Mouse (Mus musculus) layer of hippocampus, adult 11-12 months (tissue): Measurements from ENCODE around the gene Apold1.

Source experiments
- DNase-seq: peaks from one replicate; pipeline ENCODE4 v3.0.0; 2022; ENCODE audit warnings: low spot score

Gene Apold1

DNA sequence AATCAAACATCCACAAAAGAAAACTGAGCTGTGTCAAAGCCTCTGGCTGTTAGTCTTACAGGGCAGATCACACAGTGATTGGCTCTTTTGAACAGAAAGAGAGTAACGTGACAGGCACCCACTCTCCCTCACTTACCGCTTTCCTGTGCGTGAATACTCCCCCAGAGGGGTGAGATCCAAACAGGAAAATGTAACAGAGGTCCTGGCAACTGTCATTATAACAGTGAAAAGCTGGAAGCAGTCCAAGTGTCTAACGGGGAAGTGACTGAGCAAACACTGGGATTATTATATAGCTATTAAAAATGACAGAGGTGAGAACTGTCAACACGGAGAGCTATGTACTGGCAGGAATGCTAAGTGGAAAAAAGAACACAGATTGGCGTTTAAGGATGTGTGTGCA lies 4.9 kb upstream of the Apold1 start:
- no peak for DNase-seq

DNA sequence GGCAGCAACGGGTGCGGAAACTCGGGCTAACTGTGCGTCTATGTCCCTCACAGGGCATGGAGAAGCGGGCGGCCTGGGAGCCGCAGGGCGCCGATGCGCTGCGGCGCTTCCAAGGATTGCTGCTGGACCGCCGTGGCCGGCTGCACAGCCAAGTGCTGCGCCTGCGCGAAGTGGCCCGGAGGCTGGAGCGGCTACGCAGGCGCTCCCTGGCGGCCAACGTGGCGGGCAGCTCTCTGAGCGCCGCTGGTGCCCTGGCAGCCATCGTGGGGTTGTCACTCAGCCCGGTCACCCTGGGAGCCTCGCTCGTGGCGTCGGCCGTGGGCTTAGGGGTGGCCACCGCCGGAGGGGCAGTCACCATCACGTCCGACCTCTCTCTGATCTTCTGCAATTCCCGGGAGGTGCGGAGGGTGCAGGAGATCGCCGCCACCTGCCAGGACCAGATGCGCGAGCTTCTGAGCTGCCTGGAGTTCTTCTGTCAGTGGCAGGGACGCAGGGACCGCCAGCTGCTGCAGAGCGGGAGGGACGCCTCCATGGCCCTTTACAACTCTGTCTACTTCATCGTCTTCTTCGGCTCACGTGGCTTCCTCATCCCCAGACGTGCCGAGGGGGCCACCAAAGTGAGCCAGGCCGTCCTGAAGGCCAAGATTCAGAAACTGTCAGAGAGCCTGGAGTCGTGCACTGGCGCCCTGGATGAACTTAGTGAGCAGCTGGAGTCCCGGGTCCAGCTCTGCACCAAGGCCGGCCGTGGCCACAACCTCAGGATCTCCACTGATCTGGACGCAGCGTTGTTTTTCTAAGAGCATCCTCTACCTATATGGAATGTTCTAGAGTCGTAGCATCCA lies 2.2 kb downstream of the Apold1 start:
- DNase-seq: peak; percentile 89

DNA sequence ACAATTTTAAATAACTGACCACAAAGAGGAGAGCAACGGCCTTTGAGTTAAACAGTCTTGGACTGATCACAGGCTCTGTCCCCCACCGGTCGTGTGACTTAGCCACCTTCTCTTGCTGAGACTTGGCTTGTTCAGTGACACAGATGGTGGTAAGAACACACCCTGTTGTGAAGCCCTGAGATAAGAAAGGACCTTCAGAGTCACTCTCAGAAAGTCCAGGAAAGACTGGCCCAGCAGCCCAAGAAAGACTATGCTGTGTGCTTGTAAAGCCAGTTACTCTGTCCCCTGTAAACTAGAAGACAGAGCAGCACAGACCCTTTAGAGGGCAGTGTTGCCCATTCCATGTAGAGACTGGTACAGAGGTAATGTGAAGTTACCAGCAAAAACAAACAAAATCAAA lies 3.2 kb downstream of the Apold1 start:
- DNase-seq: no peak

DNA sequence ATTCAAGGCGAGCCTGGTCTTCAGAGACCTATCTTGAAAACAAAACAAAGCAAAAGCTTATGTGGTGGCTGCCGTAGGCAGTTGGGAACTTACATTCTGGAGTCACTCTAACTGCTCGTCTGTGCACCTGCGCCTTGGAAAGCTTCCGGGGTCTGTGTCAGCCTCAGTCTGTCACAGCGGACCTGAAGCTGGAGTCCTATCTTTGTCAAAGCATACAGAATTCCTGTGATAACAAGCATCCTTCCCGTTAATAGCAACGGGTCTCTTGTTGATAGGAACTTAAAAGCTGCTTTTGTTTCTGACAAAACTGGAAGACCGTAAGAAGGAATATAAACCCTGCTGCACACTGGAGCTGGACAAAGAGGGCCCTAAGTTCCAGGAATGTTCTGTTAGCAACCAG lies 6.9 kb downstream of the Apold1 start:
- no peak for DNase-seq

DNA sequence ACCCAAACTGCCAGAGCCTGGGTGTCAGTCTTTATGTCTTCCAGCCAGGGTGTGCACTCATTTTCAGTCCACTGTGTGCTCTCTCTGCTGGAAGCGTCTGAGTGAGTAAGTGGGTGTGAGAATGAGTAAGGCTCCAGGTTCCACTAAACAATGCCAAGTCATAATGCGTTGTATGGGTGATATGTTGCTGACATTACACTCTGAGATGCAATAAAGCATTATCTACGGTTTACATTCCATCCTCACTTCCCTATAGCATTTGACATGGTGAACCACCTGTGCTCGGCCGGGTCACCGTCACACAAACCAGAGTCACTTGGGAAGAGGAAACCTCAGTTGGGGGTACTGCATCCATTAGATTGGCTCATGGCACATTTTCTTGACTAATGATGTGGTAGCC lies 9.2 kb downstream of the Apold1 start:
- DNase-seq: no peak

DNA sequence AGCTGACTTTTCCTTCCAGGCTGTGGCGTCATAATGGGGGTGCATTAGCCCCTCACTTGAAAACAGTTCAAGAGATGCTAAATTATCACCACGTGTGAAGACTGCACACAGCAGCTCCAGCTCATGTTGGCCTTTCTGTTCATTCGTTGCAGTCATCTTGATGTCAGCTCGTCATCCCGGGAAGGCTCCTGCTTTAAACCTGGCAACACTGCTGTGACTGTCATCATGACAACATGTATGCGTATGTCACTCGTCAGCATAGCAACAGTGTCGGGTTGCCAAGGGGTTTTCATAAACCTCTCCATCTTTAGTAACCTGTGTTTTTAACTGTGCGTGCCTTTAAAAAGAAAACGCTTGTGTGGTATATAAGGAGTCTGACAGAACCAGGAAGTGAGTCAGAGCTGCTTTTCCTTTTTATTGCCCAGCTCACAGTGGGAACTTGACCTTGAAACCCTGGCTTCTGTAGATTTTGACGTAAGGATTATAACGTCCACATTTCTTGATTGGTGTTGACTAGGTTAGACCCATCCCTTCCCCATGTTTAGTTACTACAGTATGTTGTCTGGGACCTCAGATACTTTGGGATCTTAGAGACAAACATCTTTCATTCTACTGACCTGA lies 12.6 kb downstream of the Apold1 start:
- peak; percentile 52 for DNase-seq

DNA sequence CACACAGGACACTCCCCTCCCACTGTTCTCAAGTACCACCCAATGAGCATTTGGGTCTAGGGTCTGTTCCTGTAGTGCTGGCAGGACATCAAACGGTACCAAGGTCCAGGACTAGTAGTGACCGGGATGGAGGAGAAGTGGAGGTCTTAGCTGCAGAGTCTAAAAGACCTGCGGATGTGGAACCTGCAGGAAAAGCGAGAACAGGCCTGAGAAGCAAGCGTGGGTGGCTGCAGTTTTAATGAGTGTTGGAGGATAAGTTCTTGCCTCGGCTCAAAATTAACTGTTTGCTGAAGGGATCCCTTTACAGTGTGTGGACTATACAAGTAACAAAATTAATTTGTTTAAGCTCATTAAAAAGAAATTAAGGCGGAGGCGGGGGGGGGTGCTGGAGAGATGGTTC lies 13.5 kb downstream of the Apold1 start:
- no peak for DNase-seq

DNA sequence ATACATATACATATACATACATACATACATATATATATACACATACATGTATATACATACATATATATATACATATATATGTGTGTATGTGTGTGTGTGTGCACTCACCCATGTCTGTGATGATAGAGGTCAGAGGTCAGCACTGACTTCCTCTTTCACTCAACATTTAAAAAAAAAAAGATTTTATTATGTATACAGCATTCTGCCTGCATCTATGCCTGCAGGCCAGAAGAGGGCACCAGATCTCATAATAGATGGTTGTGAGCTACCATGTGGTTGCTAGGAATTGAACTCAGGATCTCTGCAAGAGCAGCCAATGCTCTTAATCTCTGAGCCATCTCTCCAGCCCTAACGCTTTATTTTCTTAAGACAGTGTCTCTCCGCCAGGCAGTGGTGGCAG lies 15.4 kb downstream of the Apold1 start:
- DNase-seq: no peak

DNA sequence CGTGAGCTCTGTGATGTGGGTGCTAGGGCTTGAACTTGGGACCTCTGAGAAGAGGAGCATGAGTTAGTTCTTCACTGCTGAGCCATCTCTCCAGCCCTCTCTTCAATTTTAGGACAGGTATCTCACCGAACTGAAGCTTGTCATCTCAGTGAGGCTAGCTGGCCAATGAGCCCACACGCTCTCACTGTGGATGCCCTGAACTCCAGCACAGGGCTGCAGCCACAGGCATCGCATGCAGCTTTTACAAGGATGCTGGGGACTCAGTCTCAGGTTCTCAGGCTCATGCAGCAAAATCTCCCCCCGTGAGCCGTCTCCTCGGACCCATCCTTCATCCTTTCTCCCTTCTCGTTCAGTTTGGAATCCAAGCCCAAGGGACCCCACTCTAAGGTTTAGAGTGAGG lies 16.6 kb downstream of the Apold1 start:
- no peak for DNase-seq

DNA sequence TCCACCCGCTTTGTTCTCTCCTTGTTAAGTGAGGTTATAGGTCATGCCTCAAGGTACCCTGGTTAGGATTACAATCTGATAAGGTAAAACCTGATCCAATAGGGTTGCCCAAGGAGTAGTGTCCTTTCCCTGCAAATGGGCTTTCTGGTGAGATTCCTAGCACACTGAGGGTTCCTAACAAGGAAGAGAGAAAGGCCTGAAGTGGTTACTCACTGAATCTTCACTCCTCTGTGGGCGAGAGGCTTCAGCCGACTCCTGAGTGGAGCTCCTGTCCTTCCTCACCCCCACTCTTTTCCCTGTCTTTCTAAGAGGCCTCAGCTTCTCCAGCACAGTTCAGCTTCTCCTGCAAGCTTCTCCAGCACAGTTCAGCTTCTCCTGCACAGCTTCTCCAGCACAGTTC lies 17.3 kb downstream of the Apold1 start:
- DNase-seq: no peak

DNA sequence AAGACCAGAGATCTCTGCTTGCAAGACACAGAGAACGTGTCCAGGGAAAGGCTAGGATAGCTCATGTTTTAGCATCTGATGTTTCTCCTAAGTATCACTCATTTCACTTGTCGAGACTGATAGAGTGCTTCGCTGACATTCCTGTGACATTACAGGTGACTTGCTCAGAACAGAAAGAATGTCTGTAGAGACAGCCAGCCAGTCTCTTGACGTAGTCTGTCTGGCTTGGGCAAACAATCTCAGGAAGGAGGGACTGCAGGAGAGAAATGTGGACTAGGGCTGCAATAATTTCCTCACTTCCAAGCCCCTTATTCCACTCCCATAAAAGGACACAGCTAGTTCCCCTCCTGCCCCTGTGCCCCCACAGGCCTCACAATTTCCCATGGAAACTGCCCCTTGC lies 18.8 kb downstream of the Apold1 start:
- no peak for DNase-seq

DNA sequence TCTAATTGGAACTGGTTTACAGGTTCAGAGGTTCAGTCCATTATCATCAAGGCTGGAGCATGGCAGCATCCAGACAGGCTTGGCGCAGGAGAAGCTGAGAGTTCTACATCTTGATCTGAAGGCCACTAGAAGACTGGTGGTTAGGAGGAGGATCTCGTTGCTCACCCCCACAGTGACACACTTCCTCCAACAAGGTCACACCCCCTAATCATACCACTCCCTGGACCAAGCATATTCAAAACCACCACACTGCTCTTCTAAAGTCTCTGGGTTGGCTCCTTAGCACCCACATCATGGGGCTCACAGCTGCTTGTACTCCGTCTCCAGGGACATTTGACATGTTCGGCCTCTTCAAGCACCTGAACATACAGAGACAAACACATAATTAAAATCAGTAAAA lies 20.5 kb downstream of the Apold1 start:
- no peak for DNase-seq

DNA sequence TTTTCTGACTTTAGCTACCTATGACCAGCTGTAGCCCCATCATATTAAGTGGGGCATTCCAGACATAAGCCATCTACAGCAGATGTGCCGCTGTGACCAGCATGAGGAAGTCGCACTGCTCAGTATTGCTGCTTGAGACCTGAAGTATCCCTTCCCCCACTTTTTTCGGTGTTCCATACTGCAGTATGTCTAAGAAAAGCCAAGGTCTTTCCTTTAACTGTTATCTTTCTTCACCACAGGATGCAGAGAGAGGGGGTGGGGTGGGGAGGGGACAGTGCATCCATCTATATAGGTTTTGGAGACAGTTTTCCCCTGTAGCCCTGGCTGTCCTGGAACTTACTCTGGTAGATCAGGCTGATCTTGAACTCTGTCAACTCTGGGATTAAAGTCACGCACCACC lies 24.9 kb downstream of the Apold1 start:
- DNase-seq: no peak

DNA sequence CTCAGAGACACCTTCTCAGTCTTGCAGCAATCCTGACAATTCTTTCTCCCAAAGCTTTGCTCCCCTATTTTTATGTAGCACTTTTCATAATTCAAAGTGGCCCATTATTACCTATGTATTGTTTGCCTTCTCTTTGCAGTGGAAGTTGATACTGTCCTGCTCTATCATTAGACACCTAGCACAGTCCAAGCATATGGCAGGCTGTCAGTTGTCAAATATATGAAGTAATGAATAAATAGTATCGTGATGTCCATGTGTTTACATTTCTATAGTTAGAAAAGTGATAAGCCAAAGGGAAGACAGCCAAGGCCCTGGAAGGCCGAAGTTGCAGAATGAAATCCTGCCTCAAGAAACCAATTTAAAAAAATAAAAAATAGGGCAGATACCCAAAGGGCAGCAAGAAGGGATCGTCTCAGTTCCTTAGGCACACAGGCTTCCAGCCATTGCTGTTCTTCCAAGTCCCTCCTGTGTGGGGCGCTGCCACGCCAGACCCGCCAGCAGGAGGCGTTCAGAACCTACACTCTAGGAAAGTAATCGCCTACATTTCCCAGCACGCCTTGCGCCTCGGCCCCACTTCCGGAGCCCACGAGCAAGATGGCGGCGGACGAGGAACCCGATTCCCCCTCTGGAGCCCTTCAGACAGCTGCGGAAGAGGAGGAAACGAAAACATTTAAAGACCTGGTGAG lies 29.7 kb downstream of the Apold1 start, which contains the start of gene Ddx47:
Ddx47 (plus strand) TSS at position 565 of the 686 bp plus-strand sequence.
- DNase-seq: peak; percentile 96

DNA sequence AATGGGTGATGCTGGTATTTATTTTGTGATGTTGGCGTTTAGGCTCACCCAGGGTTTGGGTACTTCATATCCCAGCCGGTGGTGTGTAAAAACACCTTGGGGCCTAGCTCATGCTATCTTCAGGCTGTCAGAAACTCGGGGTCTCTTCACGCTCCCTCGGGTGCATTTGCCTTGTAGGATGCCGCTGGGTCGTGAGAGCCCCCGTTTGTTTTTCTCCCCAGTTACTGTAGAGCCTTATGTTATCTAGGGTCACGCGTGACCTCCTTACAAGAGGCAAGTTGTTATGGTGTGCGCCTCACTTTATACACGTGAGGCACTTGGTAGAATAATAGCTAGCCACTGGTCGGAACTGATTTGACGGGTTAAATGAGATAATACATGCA lies 30.2 kb downstream of the Apold1 start:
- DNase-seq: no peak

DNA sequence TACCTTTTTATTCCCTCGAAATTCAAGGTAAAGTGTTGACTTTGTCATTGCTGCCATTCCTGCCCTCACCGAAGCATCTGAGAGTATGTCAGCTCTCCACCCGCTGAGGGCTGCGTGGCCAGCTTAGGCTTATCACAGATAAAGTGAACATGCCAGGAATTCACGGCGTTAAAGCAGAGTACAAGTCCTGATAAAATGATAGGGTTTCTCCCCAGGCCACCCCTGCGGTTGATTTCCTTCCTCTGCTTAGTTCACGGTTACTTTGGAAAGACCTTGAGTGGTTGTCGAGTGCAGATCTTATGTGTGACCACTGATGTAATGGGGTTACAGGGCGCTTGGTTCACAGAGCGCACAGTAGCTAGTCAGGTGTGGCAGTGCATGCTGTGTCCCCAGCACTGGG lies 35.7 kb downstream of the Apold1 start:
- no peak for DNase-seq

DNA sequence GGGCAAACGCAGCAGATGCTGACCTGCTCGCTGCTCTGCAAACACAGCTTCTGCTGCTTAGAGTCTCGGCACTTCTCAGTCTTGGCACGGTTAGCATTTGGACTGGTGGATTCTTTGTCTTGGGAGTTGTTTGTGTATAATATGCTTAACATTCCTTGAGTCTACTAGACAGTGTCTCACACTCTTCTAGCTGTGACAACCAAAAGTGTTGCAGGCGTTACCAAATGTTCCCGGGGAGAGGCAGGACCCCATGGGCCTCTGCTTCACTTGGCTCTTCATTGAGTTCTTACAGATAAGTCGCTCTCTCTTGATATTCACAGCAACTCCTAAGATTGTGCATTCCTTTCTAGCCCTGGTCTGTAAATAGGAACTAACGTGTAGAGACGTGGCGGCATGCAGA lies 38.0 kb downstream of the Apold1 start:
- no peak for DNase-seq

DNA sequence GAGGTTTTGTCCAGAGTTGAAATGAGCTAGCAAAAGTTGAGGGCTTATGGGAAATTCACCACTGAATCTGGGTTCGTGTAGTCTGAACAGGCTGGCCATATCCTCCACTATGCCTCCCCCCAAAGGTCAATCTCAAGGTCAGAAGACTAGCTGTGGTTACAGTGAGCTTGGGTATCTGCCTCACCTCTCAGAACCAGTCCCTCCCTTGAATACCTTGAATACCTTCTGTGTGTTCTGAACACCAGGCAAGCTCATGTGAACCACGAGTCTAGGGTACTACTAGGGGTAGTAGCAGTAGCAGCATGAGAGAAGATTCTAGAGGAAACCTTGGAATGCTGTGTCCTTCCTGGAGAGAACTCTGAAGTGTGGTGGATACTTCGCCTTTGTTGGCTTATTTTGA lies 40.1 kb downstream of the Apold1 start:
- no peak for DNase-seq

DNA sequence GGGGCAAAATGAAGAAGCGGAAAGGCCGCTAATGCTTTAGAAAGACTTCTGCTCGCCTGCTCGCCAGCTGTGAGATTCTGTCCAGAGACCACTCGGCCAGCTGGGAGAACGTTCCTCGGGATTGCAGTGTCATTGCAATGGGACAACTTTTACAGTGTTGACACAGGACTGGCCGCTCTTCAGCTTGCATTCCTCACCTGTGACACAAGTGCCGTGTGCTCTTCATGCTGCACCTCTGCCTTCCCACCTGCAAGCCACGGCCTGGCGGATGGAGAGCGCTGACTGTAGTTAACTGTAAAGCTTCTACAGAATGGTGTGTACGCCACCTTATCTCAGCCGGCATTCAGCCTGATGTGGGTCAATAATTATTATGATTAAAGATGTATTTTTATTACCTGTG lies 41.9 kb downstream of the Apold1 start:
- DNase-seq: no peak

DNA sequence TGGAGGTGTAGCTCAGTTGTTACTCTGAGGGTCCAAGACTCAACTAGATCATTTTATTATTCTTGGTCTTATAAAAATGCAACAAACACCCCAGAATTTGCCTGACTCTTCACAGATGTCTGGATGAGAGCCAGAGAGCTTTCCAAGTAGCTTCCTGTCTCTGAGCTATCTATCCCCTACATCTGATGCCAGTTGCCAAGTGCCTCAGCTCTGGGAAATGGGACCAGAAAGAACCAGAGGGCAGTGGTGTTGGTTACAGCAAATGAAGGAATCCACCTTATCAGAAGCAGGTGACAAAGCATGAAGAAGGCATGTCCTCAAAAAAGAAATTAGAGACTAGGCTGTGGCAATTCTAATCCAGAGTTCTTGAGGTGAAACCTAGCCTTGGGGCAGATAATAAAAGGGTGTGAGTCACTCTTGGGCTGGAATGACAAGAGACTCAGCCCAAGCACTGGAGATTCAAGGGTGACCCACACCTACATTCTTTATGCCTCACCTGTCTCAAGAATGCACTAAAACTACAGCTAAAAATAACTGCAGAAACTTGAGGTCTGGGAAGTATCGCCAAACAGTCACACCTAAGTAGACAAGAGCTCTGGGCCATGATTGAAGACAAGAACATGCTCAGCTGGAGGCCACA lies 43.4 kb downstream of the Apold1 start:
- DNase-seq: no peak

DNA sequence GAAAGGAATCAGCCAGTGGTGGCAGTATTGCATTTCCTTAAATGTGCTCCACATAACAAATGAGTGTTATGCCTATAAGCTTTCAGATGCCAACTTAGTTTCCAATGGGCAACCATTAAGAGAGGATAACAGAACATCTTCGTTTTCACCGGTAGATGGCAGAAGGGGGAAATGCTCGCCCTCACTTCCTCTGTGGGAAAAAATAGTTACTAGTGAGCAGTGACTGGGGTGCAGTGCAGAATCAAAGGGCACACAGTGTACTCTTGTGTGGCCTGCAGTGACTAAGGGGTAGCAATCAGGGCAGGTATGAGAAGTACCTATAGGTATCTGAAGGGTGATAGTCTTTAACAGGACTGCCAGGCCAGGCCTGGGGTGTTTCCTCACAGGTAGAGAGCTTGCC lies 44.7 kb downstream of the Apold1 start:
- peak; percentile 35 for DNase-seq

DNA sequence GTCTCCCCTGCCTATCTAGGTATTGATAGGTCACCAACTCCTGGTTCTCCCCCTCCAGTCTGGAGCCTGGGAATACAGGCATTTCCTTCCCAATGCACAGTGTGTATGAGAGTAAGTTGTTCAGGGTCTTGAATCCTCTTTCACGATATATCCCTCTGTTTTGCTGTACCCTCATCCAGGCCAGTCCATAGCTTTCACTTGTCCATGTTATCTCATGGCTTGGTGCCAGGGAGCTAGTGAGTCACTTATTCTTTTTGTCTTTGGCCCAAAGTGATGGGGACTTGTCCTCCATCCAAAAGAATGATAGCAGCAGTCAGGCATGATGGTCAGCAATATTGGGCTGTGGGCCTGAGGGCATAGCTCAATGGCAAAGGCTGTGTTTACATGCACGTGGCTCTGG lies 45.2 kb downstream of the Apold1 start:
- DNase-seq: no peak

DNA sequence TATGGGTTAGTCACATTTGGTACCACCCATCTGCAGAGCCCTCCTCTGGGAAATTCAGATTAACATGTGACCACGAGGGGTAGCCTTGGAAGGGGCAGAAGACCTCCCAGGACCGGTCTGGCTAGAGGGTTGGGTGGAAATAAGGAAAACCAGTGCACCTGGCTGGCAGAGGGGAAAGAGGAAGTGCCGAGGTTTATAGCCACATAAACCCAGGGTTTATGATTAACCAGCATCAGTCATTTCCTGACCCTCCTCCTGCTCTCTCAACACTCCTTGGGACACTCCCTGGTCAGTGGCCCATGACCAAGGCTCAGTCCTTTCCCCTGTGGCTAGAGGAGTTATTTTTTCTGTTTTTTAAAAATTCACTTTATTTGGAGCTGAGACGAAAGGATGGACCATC lies 47.7 kb downstream of the Apold1 start:
- no peak for DNase-seq
